Mouse (Mus musculus) CH12.LX (cell line): Measurements from ENCODE around the gene Ccdc88c. TPM values are rescaled to one million over a fixed set of nuclear protein-coding genes. Genes with fewer than 3 reads are reported as not detected.

Experiments
- DNase-seq: peaks from one replicate; pipeline ENCODE4 v3.0.0-alpha.2; 2013; ENCODE audit errors: extremely low read depth
- H3K27ac ChIP-seq: 2 replicates; pipeline ENCODE4 v1.5.1; 2012; ENCODE audit warnings: low read depth, mild to moderate bottlenecking, control low read depth, moderate library complexity; ENCODE audit not compliant: insufficient read depth
- H3K27me3 ChIP-seq: replicated peaks from 2 replicates; pipeline ENCODE3; 2012; ENCODE audit warnings: inconsistent platforms
- H3K36me3 ChIP-seq, 2 experiments: replicated peaks in 1 of 2; 2 replicates each; pipeline versions ENCODE3 to v1.6.1; 2012; ENCODE audit warnings: inconsistent platforms in 1 of 2, low read length in 1 of 2, mild to moderate bottlenecking in 1 of 2, mixed read lengths in 1 of 2, moderate library complexity in 1 of 2; ENCODE audit not compliant: control insufficient read depth in 1 of 2, insufficient read depth in 1 of 2
- H3K4me1 ChIP-seq, 2 experiments: 2 replicates each; pipeline ENCODE4 v1.6.1; 2012; ENCODE audit warnings: inconsistent platforms in 1 of 2, moderate library complexity in 1 of 2; ENCODE audit not compliant: insufficient read depth in 2 of 2, control insufficient read depth in 1 of 2
- H3K4me2 ChIP-seq: 2 replicates; pipeline ENCODE4 v1.6.1; 2012; ENCODE audit warnings: low read depth, mild to moderate bottlenecking, control low read depth; ENCODE audit not compliant: poor library complexity, insufficient read depth, severe bottlenecking
- H3K4me3 ChIP-seq, 3 experiments: fragments of 150-350 bp in 1 of 3; sonication (generic) in 1 of 3; replicated peaks in 1 of 3; 2 replicates each; pipeline versions ENCODE3 to v1.5.1; 2011 to 2012; ENCODE audit warnings: low read depth in 2 of 3, low read length in 2 of 3, mild to moderate bottlenecking in 2 of 3, moderate library complexity in 2 of 3, control low read depth in 1 of 3, improper control_type of control experiment in 1 of 3, inconsistent platforms in 1 of 3, mixed read lengths in 1 of 3; ENCODE audit not compliant: poor library complexity in 1 of 3
- H3K79me2 ChIP-seq: replicated peaks from 2 replicates; pipeline ENCODE4 v1.6.1; 2012; ENCODE audit warnings: mild to moderate bottlenecking, moderate library complexity; ENCODE audit not compliant: control insufficient read depth, poor library complexity, insufficient read depth, severe bottlenecking; ENCODE audit errors: extremely low read depth
- H3K9ac ChIP-seq: 2 replicates; pipeline ENCODE4 v1.6.1; 2012; ENCODE audit warnings: low read depth, mild to moderate bottlenecking, control low read depth, moderate library complexity; ENCODE audit not compliant: insufficient read depth
- H3K9me3 ChIP-seq: replicated peaks from 2 replicates; pipeline ENCODE3; 2012; ENCODE audit warnings: low read length, inconsistent platforms, mixed read lengths
- BHLHE40 ChIP-seq: IDR thresholded peaks from 2 replicates; pipeline ENCODE4 v1.6.1; 2011; ENCODE audit warnings: mild to moderate bottlenecking, low read depth, low read length, improper control_type of control experiment
- CHD2 ChIP-seq: IDR thresholded peaks from 2 replicates; pipeline ENCODE4 v1.6.1; 2011; ENCODE audit warnings: low read length, improper control_type of control experiment
- CTCF ChIP-seq, 2 experiments: IDR thresholded peaks in 1 of 2; conservative IDR thresholded peaks in 1 of 2; 2 replicates each; pipeline ENCODE4 v1.5.1; 2011 to 2012; ENCODE audit warnings: low read depth in 2 of 2, low read length in 2 of 2, improper control_type of control experiment in 1 of 2, inconsistent platforms in 1 of 2, mild to moderate bottlenecking in 1 of 2, moderate library complexity in 1 of 2
- E2F4 ChIP-seq: IDR thresholded peaks from 2 replicates; pipeline ENCODE4 v1.6.1; 2011; ENCODE audit warnings: low read depth, low read length, improper control_type of control experiment; ENCODE audit not compliant: insufficient replicate concordance
- ELF1 ChIP-seq: IDR thresholded peaks from 2 replicates; pipeline ENCODE4 v1.6.1; 2014; ENCODE audit warnings: low read depth, mild to moderate bottlenecking, inconsistent platforms, low read length, improper control_type of control experiment
- GABPA ChIP-seq: IDR thresholded peaks from 2 replicates; pipeline ENCODE4 v1.6.1; 2012; ENCODE audit warnings: low read depth, low read length, improper control_type of control experiment, inconsistent platforms; ENCODE audit not compliant: insufficient replicate concordance
- KAT2A ChIP-seq: IDR thresholded peaks from 2 replicates; pipeline ENCODE4 v1.6.1; 2012; ENCODE audit warnings: low read length, improper control_type of control experiment, inconsistent platforms; ENCODE audit not compliant: insufficient replicate concordance
- MAFK ChIP-seq: IDR thresholded peaks from 2 replicates; pipeline ENCODE4 v1.6.1; 2011; ENCODE audit warnings: low read length, improper control_type of control experiment; ENCODE audit not compliant: insufficient replicate concordance
- MEF2A ChIP-seq: IDR thresholded peaks from 2 replicates; pipeline ENCODE4 v1.6.1; 2014; ENCODE audit warnings: low read depth, mild to moderate bottlenecking, inconsistent platforms, low read length, improper control_type of control experiment, borderline replicate concordance
- MXI1 ChIP-seq: IDR thresholded peaks from 2 replicates; pipeline ENCODE4 v1.6.1; 2011; ENCODE audit warnings: mild to moderate bottlenecking, low read depth, low read length, improper control_type of control experiment
- NRF1 ChIP-seq: IDR thresholded peaks from 2 replicates; pipeline ENCODE4 v1.6.1; 2014; ENCODE audit warnings: low read depth, mild to moderate bottlenecking, inconsistent platforms, low read length, improper control_type of control experiment, moderate library complexity
- SIN3A ChIP-seq: IDR thresholded peaks from 2 replicates; pipeline ENCODE4 v1.6.1; 2012; ENCODE audit warnings: low read length, improper control_type of control experiment, inconsistent platforms
- TBP ChIP-seq: conservative IDR thresholded peaks from 2 replicates; pipeline ENCODE4 v1.6.1; 2011; ENCODE audit warnings: low read depth, low read length, improper control_type of control experiment
- TCF12 ChIP-seq: IDR thresholded peaks from 2 replicates; pipeline ENCODE4 v1.6.1; 2014; ENCODE audit warnings: low read depth, mild to moderate bottlenecking, inconsistent platforms, low read length, improper control_type of control experiment
- UBTF ChIP-seq: IDR thresholded peaks from 2 replicates; pipeline ENCODE4 v1.6.1; 2012; ENCODE audit warnings: low read depth, mild to moderate bottlenecking, inconsistent platforms, low read length, improper control_type of control experiment, moderate library complexity
- USF1 ChIP-seq: IDR thresholded peaks from 2 replicates; pipeline ENCODE4 v1.6.1; 2014; ENCODE audit warnings: low read depth, mild to moderate bottlenecking, inconsistent platforms, low read length, improper control_type of control experiment
- ZKSCAN1 ChIP-seq: IDR thresholded peaks from 2 replicates; pipeline ENCODE4 v1.6.1; 2012; ENCODE audit warnings: low read depth, inconsistent platforms, low read length, improper control_type of control experiment, borderline replicate concordance
- ZNF384 ChIP-seq: IDR thresholded peaks from 2 replicates; pipeline ENCODE4 v1.6.1; 2012; ENCODE audit warnings: low read depth, low read length, improper control_type of control experiment, inconsistent platforms
- dilution Hi-C: fragments of 300-500 bp; cut with MboI; formaldehyde crosslinking; loops from 2 replicates; pipeline ENCODE4 v1.14.3; 2020; ENCODE audit warnings: low sequenced_read_pairs; ENCODE audit not compliant: extremely low pct_unique_long_range_greater_than_20kb, extremely low pct_ligation_motif_present
- in situ Hi-C: fragments of 300-500 bp; cut with MboI; formaldehyde crosslinking; loops from 3 replicates; pipeline ENCODE4 v1.14.3; 2019; ENCODE audit warnings: low sequenced_read_pairs, low pct_ligation_motif_present, low pct_unique_long_range_greater_than_20kb, mixed read lengths
- polyA plus RNA-seq: library from polyadenylated mRNA; unstranded; fragments of >175 nt; gene quantifications from 2 replicates; pipeline ENCODE4 v1.2.1, GENCODE M21; 2012; ENCODE audit warnings: low read depth; ENCODE audit not compliant: insufficient read length
- total RNA-seq, 2 experiments: library from RNA; depleted of rRNA; stranded (reverse); fragments of 300-350 nt in 1 of 2; fragments of >200 nt in 1 of 2; gene quantifications; 2 replicates each; pipeline ENCODE4 v1.2.3; 2012 to 2014

Gene Ccdc88c
- total and polyA plus RNA-seq, 3 experiments = 20.3 to 32.7 (median 24.9) TPM

DNA sequence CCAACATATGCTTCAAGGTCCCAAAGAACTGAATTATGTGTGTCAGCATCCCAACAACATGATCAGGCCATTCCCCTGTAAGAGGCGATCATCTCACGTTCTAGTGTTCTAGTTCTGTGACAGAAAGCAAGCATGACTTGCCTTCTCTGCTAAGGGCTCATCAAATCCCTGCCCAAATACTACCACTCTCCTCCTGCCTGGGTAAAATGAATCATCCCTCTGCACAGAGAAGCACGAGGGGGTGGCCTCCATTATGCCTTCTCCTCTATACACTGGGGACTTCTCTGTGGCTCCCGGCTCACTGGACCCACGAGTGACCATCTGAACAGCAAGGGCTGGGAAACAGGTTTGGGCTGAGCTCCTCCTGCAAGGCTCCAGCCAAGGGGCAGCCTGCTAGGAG lies 49.2 kb downstream of the Ccdc88c start:
- dilution Hi-C loops = no loop called here
- H3K36me3 ChIP-seq = peaks cover 68 to 97% of the 10 kb centered on the region in 2 experiments
- no peak for DNase-seq
- H3K4me3 ChIP-seq = no peak overlapping the region
- H3K27me3 ChIP-seq = no peaks in the 10 kb centered on the region
- TF ChIP-seq BHLHE40 (no peak), NRF1 (no peak), MAFK (no peak), ZKSCAN1 (no peak), TCF12 (no peak), CHD2 (no peak), SIN3A (no peak), USF1 (no peak), TBP (no peak), GABPA (no peak), CTCF (conservative IDR thresholded peaks at IDR 0.05 in 1 of 2, IDR thresholded peaks at IDR 0.05 in 1 of 2; ENCODE audit: low read depth in 2 of 2, low read length in 2 of 2) (no peak), ZNF384 (no peak), E2F4 (no peak), UBTF (no peak), MXI1 (no peak), ELF1 (no peak), KAT2A (no peak), MEF2A (no peak)
- H3K79me2 ChIP-seq = no peaks in the 10 kb centered on the region
- in situ Hi-C loops = no loop called here
- peaks cover 0 to 16% of the 10 kb centered on the region in 2 experiments; a peak in 2 of 4 replicates for H3K4me1 ChIP-seq
- H3K4me2 ChIP-seq = no peak overlapping the region
- H3K9ac ChIP-seq = no peak overlapping the region
- H3K9me3 ChIP-seq = no peaks in the 10 kb centered on the region
- H3K27ac ChIP-seq = no peak overlapping the region

DNA sequence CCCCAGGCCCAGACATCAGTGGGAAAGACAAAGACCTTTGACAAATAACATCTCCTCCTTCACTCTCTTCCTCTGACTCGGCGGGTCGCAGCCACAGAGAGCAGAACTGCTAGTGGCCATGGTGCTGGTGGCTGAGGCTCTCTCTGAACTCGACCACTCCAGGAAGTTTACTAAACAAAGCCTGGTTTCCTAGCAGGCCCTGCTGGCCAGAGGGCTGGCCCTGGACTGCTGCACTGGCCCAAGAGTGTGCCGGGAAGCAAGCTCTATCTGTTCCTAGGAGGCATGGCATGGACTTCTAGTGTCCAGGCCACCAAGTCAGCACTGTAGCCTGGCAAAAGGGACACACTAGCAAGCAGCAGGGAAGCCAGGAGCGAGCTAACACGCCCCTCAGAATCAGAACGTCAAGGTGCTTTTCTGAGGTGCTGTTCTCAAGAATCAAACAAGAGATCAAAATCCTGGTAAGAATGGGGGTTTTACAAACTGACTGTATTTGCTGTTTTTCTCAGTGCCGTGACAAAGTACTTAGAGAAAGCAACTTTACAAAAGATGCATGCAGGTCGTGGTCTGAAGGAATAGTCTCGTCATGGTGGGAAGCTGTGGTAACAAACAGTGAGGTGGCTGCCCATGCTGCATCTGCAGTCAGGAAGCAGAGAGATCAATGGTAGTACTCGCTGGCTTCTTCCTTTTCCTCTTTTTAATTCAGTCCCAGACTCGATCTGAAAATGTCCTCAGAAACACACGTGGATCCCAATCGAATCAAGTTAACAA lies 50.7 kb downstream of the Ccdc88c start:
- no peaks in the 10 kb centered on the region for H3K9me3 ChIP-seq
- H3K27me3 ChIP-seq = no peaks in the 10 kb centered on the region
- in situ Hi-C loops (no loop called here), dilution Hi-C loops (no loop called here)
- TF ChIP-seq USF1 = no peak
- DNase-seq = no peak
- H3K79me2 ChIP-seq = no peaks in the 10 kb centered on the region
- H3K4me1 ChIP-seq = peaks cover 0 to 12% of the 10 kb centered on the region in 2 experiments; a peak in 1 of 4 replicates
- no peak overlapping the region for H3K9ac ChIP-seq
- peaks cover 71 to 99% of the 10 kb centered on the region in 2 experiments for H3K36me3 ChIP-seq
- H3K4me2 ChIP-seq = no peak overlapping the region
- H3K4me3 ChIP-seq = no peak overlapping the region
- H3K27ac ChIP-seq = no peak overlapping the region
